27 mouse cellular contexts compared by ENCODE assay signal in the genomic region with DNA sequence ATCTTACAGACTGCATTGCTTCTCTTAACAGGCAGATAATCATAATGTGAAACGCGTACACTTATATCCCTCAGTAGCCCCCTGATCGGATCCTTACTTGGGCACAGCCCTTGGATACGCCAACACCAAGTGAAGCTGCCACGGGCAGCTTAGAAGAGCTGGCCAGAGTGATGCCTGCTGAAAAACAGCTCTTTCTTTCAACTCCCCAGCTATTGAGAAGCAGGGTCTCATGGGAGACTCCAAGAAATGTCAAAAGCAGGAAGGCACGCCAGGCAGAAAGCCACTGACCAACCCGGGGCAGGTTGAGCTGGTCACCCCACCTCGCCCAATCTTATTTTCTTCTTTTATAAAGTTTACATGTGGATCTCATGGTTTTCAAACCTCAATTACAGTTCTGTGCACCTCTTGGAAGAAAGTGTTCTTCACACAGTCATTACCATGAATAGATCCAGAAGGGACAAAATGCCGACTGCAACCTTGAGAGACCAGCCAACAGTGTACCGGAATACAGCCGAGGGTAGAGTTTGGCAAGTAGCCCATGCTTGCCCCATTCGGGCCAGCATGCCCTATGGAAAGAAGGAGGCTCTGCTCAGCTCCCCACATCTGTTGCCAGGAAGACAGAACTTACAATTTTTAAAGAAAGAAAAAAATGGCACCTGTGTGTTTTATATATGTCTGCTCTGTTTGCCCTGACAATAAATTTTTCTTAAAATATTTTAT. TPM values are rescaled to one million over a fixed set of nuclear protein-coding genes. Genes with fewer than 3 reads are reported as not detected.
DNase-seq lines count a peak whose midpoint lies in the region; ATAC-seq and TF ChIP-seq lines count a peak whose summit lies in the region.
"Had no signal": no experiment of that assay in that cellular context is flagged by ENCODE, and none has a peak within 500 bp of the region (broad histone marks: within the 10 kb centered on the region; RNA-seq: fewer than 3 reads in every experiment).

No protein-coding gene starts in this region.

- no peak overlapping the region for H3K4me3 ChIP-seq in gastrocnemius, adult 2 months
- H3K4me3 ChIP-seq in hindbrain, embryonic 14.5 days (replicated peaks; ENCODE audit: low read length): no peak overlapping the region
- no peak overlapping the region for H3K4me3 ChIP-seq in hindbrain, embryonic 12.5 days
- no peak overlapping the region for H3K4me3 ChIP-seq in midbrain, postnatal 0 days (ENCODE audit: low read depth, low read length)
- no peak overlapping the region for H3K4me3 ChIP-seq in midbrain, embryonic 10.5 days
- H3K4me3 ChIP-seq: erythroblast, embryonic 14.5 days; heart, embryonic 13.5 days; intestine, embryonic 15.5 days; liver, embryonic 12.5 days; midbrain, embryonic 12.5 days; stomach, embryonic 15.5 days had no signal

- H3K9ac ChIP-seq in hindbrain, embryonic 14.5 days: no peak overlapping the region
- H3K9ac ChIP-seq in hindbrain, embryonic 12.5 days: no peak overlapping the region
- H3K9ac ChIP-seq in midbrain, postnatal 0 days (replicated peaks; ENCODE audit: low read length, poor library complexity, severe bottlenecking): no peak overlapping the region
- H3K9ac ChIP-seq: heart, embryonic 13.5 days; intestine, embryonic 15.5 days; liver, embryonic 12.5 days; liver, postnatal 0 days; midbrain, embryonic 12.5 days; stomach, embryonic 15.5 days had no signal

- ATAC-seq in hindbrain, embryonic 14.5 days (ENCODE audit: low FRiP score): peak; percentile 27; the same call in 1 of the 2 replicates
- no peak for ATAC-seq in hindbrain, embryonic 12.5 days (ENCODE audit: low FRiP score)
- ATAC-seq in midbrain, postnatal 0 days (ENCODE audit: low FRiP score): peak; percentile 56; the same call in 1 of the 2 replicates
- ATAC-seq: intestine, embryonic 15.5 days; liver, embryonic 12.5 days; liver, postnatal 0 days had no signal

- intact Hi-C loops in gastrocnemius, adult 2 months (cut with DNase I): no loop called here
- intact Hi-C loops in gastrocnemius, postnatal 14 days (cut with DNase I; ENCODE audit: low total_unique reads): no loop called here

- TF ChIP-seq CTCF in gastrocnemius, adult 2 months (IDR thresholded peaks at IDR 0.05): no peak
- no peak for TF ChIP-seq CTCF in midbrain, postnatal 0 days (IDR thresholded peaks at IDR 0.05)

- H3K27me3 ChIP-seq in hindbrain, embryonic 14.5 days (ENCODE audit: control insufficient read depth, insufficient read depth, low read length): no peaks in the 10 kb centered on the region
- H3K27me3 ChIP-seq in hindbrain, embryonic 12.5 days: no peaks in the 10 kb centered on the region
- no peaks in the 10 kb centered on the region for H3K27me3 ChIP-seq in midbrain, postnatal 0 days (ENCODE audit: insufficient read depth, low read length)
- H3K27me3 ChIP-seq in midbrain, embryonic 10.5 days (ENCODE audit: low read depth, poor library complexity, severe bottlenecking): no peaks in the 10 kb centered on the region
- H3K27me3 ChIP-seq: heart, embryonic 13.5 days; intestine, embryonic 15.5 days; midbrain, embryonic 12.5 days; stomach, embryonic 15.5 days had no signal

- H3K27ac ChIP-seq in gastrocnemius, adult 2 months: peak overlapping the region; percentile 58
- H3K27ac ChIP-seq in hindbrain, embryonic 14.5 days: no peak overlapping the region
- H3K27ac ChIP-seq in hindbrain, embryonic 12.5 days: no peak overlapping the region
- H3K27ac ChIP-seq in midbrain, postnatal 0 days (ENCODE audit: low read depth, low read length): no peak overlapping the region
- no peak overlapping the region for H3K27ac ChIP-seq in midbrain, embryonic 10.5 days (replicated peaks)
- H3K27ac ChIP-seq: intestine, embryonic 15.5 days; liver, embryonic 12.5 days; midbrain, embryonic 12.5 days; stomach, embryonic 15.5 days had no signal

- peak; percentile 34 for DNase-seq in gastrocnemius, adult 2 months
- DNase-seq in gastrocnemius, postnatal 14 days: no peak
- no peak for DNase-seq in hindbrain, embryonic 14.5 days (ENCODE audit: low spot score)
- DNase-seq in midbrain, postnatal 0 days (ENCODE audit: low spot score): peak; percentile 66
- DNase-seq in midbrain, embryonic 10.5 days (ENCODE audit: low spot score): no peak
- DNase-seq: adrenal gland, postnatal 25 days; B cell, adult 2 months; cerebellum, adult 2 months; cerebellum, postnatal 14 days; gastrocnemius, postnatal 25 days; heart, adult 18-20 months; kidney, adult 2 months; kidney, postnatal 36 days; left cerebral cortex, postnatal 4 days; liver, postnatal 0 days; lung, postnatal 36 days; retina, postnatal 1 day; right cerebral cortex, postnatal 14 days had no signal

- no peaks in the 10 kb centered on the region for H3K36me3 ChIP-seq in hindbrain, embryonic 14.5 days (replicated peaks; ENCODE audit: control insufficient read depth, insufficient read depth)
- H3K36me3 ChIP-seq in hindbrain, embryonic 12.5 days: peaks cover 6% of the 10 kb centered on the region; the same call in 1 of the 2 replicates
- no peaks in the 10 kb centered on the region for H3K36me3 ChIP-seq in midbrain, postnatal 0 days (ENCODE audit: insufficient read depth, low read length)
- H3K36me3 ChIP-seq in midbrain, embryonic 10.5 days: 0 out of 2 replicates have a peak, but pooled peaks cover 5% of the 10 kb centered on the region
- H3K36me3 ChIP-seq: liver, embryonic 12.5 days; midbrain, embryonic 12.5 days had no signal

- H3K4me2 ChIP-seq in hindbrain, embryonic 14.5 days (replicated peaks): no peak overlapping the region
- H3K4me2 ChIP-seq in hindbrain, embryonic 12.5 days (replicated peaks): no peak overlapping the region
- H3K4me2 ChIP-seq in midbrain, postnatal 0 days (ENCODE audit: low read depth, low read length, poor library complexity, severe bottlenecking): no peak overlapping the region
- H3K4me2 ChIP-seq: heart, embryonic 13.5 days; intestine, embryonic 15.5 days; liver, embryonic 12.5 days; midbrain, embryonic 12.5 days; stomach, embryonic 15.5 days had no signal

- WGBS in hindbrain, embryonic 14.5 days: 79% methylated on average over 12 of the region's 12 CpGs
- WGBS in hindbrain, embryonic 12.5 days: 88% methylated on average over 12 of the region's 12 CpGs
- WGBS in midbrain, postnatal 0 days: 82% methylated on average over 12 of the region's 12 CpGs
- 90% methylated on average over 12 of the region's 12 CpGs for WGBS in midbrain, embryonic 10.5 days

- H3K9me3 ChIP-seq in hindbrain, embryonic 14.5 days (ENCODE audit: control insufficient read depth, low read length): no peaks in the 10 kb centered on the region
- no peaks in the 10 kb centered on the region for H3K9me3 ChIP-seq in hindbrain, embryonic 12.5 days (replicated peaks)
- H3K9me3 ChIP-seq in midbrain, postnatal 0 days (ENCODE audit: low read length): no peaks in the 10 kb centered on the region
- no peaks in the 10 kb centered on the region for H3K9me3 ChIP-seq in midbrain, embryonic 10.5 days (replicated peaks)
- H3K9me3 ChIP-seq: heart, embryonic 13.5 days; intestine, embryonic 15.5 days; liver, embryonic 12.5 days; midbrain, embryonic 12.5 days; stomach, embryonic 15.5 days had no signal

- H3K4me1 ChIP-seq in hindbrain, embryonic 14.5 days (replicated peaks; ENCODE audit: control insufficient read depth, insufficient read depth, low read length): no peaks in the 10 kb centered on the region
- no peaks in the 10 kb centered on the region for H3K4me1 ChIP-seq in hindbrain, embryonic 12.5 days
- H3K4me1 ChIP-seq in midbrain, postnatal 0 days (ENCODE audit: insufficient read depth, low read length): no peaks in the 10 kb centered on the region
- H3K4me1 ChIP-seq in midbrain, embryonic 10.5 days: no peaks in the 10 kb centered on the region
- H3K4me1 ChIP-seq: intestine, embryonic 15.5 days; liver, embryonic 12.5 days; midbrain, embryonic 12.5 days; stomach, embryonic 15.5 days had no signal

RNA-seq across cellular contexts. Expression of a gene that starts 7.6 kb away (rescaled TPM):
- 100 to 1,000 TPM; 675 to 775 TPM for total RNA-seq in gastrocnemius, adult 2 months (2021)
- 100 to 1,000 TPM; 125 to 230 TPM for total RNA-seq in gastrocnemius, postnatal 14 days (2021)
- polyA plus RNA-seq in hindbrain, embryonic 14.5 days (2014; fragmentation: Nextera tagmentation; extraction: Ambion mirVana): 29.8 and 32.5 TPM in 2 replicates
- polyA plus RNA-seq in hindbrain, embryonic 12.5 days (2016; fragmentation: Nextera tagmentation; extraction: Ambion mirVana): 8.1 and 8.3 TPM in 2 replicates
- 26.2 and 26.7 TPM in 2 replicates for total RNA-seq in midbrain, postnatal 0 days (2014; rRNA removed)
- 8.4 and 9.9 TPM in 2 replicates for polyA plus RNA-seq in midbrain, postnatal 0 days (2015; fragmentation: Nextera tagmentation; extraction: Ambion mirVana)
- polyA plus RNA-seq in midbrain, embryonic 10.5 days (2016; fragmentation: Nextera tagmentation; extraction: Ambion mirVana): 1.6 and 2.0 TPM in 2 replicates
- total RNA-seq: hematopoietic stem cell, adult 5-6 weeks; megakaryocyte, adult 5-6 weeks had no signal
- polyA plus RNA-seq: erythroblast, embryonic 14.5 days had no signal

Comparison
In these comparisons a context has a peak if more than half of its experiments do, and no peak if none do; other contexts are left out.
1. DNase-seq: peak in gastrocnemius, adult 2 months (single experiment) and midbrain, postnatal 0 days (single experiment); none in gastrocnemius, postnatal 14 days (single experiment), hindbrain, embryonic 14.5 days (single experiment) and midbrain, embryonic 10.5 days (single experiment).